Mouse (Mus musculus): ENCODE results near the gene Tbxas1. TPM values are rescaled to one million over a fixed set of nuclear protein-coding genes. Genes with fewer than 3 reads are reported as not detected.

The Tbxas1 gene
- total RNA-seq, 2 experiments from 2014 or later, result 1.0 to 1.4 TPM

DNA sequence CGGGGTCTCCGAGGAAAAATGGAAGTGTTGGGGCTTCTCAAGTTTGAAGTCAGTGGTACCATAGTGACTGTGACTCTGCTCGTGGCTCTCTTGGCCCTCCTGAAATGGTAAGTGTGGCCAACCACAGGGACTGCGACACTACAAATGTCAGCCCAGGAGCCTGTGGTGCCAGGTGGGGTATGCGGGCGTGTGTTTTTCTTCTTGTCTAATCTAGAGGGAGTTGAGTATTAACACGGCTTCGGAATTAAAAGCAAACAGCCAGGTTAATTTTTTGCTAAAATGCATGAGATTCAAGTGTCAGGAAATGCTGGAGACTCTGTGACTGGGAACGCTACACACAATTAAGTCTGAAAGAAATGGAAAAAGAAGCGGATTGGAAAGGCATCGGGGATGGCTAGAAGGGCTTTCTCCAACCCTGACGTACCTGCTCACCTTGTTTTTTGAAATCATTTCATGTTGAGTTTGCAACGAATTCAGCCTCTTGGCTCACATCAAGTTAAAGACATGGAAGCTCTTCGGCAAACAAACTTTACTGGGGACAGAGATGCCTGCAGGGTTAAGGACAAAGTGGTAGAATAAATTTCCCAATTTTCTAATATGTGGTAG, 44.0 kb downstream of the Tbxas1 start:
- DNase-seq, result no peak
- intact Hi-C loops (cut with DNase I), result no loop called here

DNA sequence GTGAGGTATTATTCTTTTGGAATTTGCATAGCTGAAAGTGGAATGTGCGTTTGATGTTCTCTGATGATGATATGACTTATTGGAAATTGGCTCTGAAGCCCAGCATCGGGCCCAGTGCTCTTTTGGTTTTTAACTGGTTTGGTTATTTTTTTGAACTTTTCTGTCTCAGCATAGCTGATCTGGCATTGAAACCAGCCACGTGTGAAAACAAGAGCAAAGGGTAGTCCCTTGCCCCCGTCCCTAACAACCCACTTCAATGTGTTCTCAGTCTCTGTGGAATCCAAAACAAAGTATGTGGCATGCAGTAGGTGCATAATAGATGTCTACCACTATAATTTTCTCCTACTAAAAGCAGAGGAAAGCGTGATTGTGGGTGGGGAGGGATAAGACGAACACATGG, 44.9 kb downstream of the Tbxas1 start:
- DNase-seq, result no peak
- intact Hi-C loops (cut with DNase I), result no loop called here

DNA sequence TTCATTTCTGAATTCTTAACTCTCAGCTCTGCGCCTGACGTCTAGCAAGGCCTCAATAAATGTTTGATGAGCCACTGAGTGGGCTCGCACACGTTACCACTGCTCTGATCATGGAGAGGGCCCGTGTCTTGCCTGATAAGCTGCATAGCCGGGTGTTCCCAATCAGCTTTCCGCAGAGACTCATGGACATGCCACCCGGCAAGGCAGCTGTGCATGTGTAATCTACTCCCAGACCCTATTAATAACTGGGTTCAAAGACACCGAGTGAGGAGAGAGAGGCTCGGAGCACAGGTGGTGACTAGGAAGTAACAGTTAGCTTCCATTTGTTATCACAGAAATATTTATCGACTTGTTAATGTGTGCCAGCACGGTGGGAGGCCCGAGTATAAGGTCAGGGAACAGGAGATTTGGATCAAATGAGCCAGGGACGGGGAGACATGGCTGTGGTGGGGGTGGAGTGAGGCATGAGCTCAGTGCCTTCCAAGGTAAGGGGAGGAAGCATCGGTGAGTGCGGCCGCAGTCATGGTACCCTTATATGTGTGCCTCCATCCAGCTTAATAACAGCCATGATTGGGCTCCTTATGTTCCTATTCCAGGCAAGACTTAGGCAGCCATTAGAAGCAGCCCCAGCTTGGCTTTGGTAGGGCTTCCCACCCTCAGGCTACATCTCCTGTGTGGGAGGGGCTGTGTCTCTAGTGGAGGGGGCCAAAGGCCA, 46.0 kb downstream of the Tbxas1 start:
- DNase-seq, result no peak
- intact Hi-C loops (cut with DNase I), result no loop called here

DNA sequence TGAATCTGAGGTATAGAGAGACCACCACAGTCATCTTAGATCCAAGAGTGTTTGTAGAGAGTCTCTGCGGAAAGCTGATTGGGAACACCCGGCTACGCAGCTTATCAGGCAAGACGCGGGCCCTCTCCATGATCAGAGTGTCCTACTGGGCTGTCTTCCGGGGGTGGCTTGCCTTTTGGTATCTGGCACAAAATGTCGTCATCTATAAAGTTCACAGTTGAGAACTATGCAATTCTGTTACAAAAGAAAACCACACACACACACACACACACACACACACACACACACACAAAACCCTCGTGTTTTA, 46.6 kb downstream of the Tbxas1 start:
- no peak for DNase-seq
- intact Hi-C loops (cut with DNase I), result no loop called here

DNA sequence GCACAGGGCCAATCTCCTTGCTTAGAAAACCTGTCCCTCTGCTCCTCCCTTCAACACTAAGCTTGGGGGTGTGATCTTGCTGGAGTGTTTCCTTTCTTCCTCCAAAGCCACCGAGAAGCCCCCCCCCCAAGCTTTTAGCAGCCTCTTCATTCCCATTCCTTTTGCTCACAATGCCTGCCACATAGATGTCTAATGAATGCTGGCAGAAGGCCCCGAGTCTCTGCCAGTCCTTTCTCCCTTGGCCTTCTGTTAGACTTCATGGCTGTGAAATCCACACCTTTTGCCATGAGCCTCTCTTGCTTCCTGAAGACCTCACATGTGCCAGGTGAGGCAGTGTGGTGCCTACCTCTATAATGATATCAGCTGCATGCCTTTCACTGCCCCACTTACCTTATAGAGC, 47.3 kb downstream of the Tbxas1 start:
- DNase-seq, result no peak
- intact Hi-C loops (cut with DNase I), result no loop called here

DNA sequence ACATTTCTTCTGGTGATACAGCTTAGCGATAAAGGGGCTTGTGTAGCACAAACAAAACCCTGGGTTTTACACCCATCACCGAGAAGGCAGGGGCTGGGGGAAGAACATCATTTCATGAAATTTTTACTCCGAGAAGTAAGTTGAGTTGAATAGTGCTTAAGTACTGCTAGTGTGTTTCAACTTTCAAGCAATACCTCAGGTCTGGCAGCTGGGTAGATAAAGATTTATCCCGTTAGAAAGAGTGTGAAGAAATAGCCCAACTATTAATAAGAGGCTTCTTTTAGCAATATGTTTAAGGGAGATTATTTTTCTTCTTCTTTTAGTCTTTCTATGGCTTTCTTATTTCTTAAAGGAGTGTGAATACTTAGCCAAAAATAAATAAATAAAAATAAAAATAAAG, 48.2 kb downstream of the Tbxas1 start:
- intact Hi-C loops (cut with DNase I), result no loop called here
- no peak for DNase-seq

DNA sequence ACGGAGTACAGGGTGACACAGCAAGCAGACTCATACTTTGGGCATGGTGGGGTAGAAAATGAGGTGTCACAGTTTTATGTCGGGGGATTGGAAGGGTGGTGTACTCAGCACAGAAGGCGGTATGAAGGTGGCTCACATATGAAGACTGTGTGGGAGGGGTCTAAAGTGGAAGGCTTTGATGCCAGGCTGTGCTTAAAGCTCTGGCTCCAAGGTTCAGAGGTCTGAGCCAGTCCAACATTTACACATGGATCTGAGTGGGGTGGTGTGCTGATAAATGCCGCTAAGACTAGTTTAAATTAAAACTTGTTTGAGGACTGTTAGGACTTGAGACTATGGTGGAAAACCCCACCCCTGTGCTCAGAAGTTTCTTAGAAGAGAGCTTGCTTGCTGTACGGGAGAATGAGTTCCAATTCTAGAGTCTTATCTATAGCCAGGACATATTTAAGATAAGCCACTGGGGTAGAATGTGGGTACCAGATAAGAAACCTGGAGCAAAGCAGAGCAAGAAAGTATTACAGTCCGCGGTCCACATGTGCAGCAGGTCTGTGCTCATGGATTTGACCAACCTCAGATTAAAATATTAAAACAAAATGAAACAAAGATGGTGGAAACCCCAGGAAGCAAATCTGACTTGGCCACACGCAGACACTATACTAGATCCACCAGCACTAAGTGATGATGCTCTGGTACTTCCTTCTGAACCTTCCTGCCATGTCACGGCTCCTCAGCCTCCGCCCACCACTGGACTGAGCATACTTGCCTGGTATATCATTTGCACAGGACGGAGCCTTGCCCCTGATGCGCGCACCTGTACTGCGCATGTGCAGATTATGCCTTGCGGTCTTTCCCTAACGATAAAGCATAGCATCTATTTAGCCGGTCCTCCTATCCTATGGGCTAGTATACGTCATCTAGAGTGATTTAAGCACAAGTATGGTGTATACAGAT, 48.9 kb downstream of the Tbxas1 start:
- no peak for DNase-seq
- intact Hi-C loops (cut with DNase I), result no loop called here

DNA sequence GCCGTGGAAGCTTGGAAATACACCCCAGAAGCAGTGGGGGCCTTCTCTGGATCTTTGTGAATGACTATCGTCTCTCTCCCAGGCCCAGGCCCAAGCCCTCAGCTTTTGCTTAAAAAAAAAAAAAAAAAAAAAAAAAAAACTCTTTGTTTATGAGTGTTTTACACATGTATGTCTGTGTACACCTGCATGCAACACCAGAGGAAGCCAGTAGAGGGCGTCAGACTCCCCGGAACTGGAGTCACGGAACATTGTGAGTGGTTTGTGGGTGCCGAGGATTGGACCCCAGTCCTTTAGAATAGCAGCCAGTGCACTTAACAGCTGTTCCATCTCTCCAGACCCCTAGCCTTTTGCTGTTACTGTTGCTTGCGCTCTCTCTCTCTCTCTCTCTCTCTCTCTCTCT, 50.5 kb downstream of the Tbxas1 start:
- intact Hi-C loops (cut with DNase I), result loop anchor here (5.0 kb wide), 1 partner anchor 142 kb away; no protein-coding TSS in a partner anchor
- DNase-seq, result no peak

DNA sequence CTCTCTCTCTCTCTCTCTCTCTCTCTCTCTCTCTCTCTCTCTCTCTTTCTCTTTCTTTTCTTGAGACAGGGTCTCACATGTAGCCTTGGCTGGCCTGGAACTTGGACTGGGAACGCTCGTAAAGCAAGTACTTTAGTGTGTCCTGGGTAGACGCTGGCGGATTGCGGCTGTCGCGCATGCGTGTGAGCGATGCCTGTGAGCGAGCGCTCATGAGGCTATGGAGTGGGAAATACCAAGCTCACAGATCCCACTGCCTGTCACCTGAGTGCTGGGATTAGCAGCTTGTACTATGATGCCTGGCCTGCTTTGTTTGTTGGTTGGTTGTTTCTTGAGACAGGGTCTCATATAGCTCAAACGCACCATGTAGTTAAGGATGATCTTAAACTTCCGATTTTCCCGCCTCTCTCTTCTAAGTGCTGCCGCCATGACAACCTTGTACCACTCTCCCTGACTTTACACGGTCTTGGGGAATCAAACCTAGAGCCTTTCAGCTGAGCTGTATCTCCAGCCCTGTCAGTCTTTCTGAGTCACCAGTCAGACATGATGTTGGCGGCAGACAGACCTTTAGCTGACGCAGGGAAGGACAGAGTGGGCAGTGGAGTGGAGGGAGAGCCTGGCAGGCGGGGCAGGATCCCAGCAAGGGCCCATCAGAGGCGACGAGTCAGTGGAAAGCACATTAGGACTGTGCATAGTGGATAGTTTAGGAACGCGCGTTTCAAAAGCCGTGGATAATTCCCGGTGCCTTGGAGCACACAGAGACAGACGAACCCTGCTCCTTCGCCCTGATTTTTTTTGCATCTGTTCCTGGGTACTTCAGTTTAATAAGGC, 51.1 kb downstream of the Tbxas1 start:
- intact Hi-C loops (cut with DNase I), result loop anchor here (5.0 kb wide), 1 partner anchor 141 kb away; no protein-coding TSS in a partner anchor
- DNase-seq, result no peak

DNA sequence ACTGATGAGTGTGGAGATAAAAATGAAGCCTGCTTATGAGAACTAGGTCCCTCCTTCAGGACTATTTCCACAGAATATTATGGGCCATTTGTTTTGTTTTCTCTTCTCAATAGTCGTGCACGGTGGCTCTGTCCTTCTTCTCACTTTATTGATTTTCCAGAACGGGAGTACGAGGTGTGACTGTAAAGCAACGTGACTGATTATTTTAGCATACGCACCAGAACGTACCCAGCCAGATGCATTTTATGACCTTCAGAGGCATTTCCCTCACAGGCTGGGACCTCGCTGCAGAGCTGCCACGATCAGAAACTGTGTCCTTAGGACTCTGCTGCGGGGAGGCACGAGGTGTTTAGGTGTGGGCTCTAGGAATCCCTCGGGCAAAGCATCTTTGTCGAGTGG, 51.8 kb downstream of the Tbxas1 start:
- DNase-seq, result no peak
- intact Hi-C loops (cut with DNase I), result loop anchor here (5.0 kb wide), 1 partner anchor 140 kb away; no protein-coding TSS in a partner anchor

DNA sequence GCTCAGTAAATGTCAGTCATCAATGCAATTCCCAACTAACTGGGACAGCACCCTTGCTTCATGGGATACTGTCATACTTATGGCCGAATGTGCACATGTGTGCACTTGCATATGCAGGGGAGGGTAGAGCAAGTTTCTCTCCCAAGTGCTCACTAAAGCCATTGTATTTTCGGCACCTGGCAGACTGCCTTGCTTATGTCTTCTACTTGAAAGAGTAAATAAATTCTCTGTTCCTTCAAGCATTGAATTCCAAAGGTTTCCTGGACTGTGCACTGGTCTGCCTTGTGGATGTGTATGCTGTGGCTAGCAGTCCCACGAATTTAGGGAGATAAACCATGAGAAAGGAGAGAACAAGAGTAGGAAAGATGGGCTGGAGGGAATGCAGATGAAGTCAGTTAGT, 53.3 kb downstream of the Tbxas1 start:
- DNase-seq, result no peak
- intact Hi-C loops (cut with DNase I), result loop anchor here (5.0 kb wide), 1 partner anchor 139 kb away; no protein-coding TSS in a partner anchor

DNA sequence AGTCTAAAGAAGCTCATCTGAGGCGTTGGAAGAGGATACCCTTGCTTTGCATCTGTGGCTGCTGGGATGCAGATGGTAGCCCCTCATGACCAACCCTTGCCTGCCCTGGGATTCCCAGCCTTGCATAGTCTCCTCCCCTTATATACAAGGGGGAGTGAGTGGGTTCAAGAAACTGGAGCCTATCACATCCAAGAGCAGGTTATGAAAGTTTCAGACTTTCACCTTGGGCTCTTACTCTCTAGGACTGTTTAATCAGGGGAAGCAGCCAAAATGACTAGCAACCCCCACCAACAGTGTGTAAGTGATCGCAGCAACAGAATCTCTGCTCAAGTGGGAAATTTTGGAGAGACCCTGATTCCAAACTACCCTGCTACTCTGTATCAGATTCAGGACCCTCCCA, 60.8 kb downstream of the Tbxas1 start:
- no peak for DNase-seq
- intact Hi-C loops (cut with DNase I), result no loop called here

DNA sequence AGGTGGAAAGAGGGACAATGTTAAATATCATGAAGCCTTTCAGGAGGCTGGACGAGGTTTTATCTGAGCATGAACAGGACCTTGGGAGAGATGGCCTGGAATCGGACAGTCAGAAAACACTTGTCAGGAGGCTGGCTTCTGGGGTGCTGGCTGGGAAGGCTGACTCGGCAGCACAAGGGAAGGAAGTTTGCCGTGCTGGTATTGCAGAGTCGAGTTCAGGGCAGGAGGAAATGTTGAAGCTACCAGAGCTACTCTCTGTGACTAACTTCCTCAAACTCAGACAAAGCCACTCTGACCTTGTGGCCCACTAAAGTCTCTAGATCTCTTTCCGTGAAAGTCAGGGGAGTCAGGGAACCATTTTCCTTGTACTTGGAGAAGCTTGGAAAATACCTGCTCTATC, 63.2 kb downstream of the Tbxas1 start:
- intact Hi-C loops (cut with DNase I), result no loop called here
- no peak for DNase-seq

DNA sequence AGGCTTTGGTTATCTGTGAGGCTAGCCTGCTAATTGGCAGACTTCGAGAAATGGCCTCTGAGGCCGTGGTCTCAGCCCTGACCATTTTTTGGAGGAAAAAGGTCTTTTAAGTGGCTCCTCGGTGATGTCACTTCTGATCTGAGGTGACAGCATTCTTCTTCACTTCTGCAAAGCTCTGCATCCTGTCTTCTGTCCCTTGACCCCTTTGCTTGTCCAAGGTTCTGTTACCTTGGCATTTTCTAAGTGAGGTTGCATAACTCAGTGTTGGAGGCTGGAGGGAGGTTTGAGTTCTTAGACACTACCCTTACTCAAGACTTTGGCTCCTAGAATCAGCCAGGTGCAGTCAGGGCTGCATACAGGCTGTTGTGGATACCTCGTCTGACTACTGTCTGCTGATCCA, 63.9 kb downstream of the Tbxas1 start:
- no peak for DNase-seq
- intact Hi-C loops (cut with DNase I), result no loop called here

DNA sequence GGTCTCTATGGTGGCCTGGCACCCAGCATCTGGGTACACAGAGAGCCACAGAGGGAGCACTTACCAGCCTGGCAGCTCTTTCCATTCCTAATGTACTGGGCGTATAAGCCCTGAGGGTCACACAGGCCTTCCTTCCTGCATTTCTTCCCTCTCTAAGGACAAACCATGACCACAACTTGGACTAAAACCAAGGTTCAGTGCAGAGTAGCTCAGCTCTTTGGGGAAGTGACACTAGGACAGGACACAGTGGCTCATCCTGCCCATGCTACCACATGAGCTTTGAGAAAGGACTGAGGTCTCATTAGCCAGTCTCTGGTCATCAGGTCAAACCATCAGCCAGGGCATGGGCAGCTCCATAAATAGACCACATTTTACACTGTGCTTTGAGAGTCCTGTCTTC, 65.8 kb downstream of the Tbxas1 start:
- DNase-seq, result no peak
- intact Hi-C loops (cut with DNase I), result no loop called here

DNA sequence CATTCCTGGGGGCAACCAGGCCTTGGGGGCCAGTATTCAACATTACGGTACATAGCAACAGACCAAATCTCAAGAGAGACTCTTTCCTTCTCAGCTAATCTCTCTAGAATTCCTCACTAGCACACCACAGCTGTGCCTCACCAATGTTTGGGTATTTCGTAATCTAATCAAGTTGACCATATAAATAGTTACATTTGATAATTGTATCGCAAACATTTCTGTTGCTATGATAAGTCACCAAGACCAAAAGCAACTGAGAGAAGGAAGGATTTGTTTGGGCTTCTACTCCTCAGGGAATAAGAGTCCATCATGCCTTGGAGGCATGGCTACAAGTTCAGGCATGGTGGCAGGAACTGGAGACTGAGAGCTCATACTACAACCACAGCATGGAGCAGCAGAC, 67.6 kb downstream of the Tbxas1 start:
- intact Hi-C loops (cut with DNase I), result no loop called here
- no peak for DNase-seq

DNA sequence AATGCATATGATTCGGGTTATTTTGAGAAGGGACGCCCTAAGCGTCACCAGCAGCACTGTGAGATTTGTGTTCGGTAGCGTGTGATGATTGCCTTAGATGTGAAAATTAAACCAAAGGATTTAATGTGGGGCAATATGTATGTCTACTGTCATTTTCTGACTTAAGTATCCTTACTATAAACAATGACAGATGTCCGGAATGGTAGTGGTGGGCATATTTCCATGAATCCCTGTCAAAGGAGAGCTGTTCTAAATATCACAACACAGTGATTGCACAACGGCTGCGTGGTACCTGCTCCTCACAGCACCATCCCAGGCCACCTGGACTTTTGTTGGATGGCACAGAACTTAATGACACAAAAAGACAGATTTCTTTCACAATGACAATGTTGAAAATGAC, 69.2 kb downstream of the Tbxas1 start:
- intact Hi-C loops (cut with DNase I), result no loop called here
- no peak for DNase-seq

DNA sequence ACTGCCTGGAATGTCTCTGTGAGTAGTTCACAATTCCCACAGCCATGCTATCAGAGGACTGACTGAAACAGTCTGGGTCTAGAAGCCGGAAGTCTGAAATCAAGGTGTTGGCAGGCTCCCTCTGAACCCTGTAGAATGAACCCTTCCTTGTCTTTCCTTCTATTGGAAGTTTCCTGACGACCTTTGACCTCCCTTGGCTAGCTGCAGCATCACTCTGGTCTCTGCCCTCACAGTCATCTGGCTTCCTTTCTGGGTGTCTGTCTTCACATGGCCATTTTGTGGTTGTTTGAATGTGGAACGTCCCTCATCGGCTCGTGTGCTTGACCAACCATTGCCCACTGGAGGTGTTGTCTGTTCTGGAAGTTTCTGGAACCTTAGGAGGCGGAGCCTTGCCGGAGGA, 69.6 kb downstream of the Tbxas1 start:
- intact Hi-C loops (cut with DNase I), result no loop called here

DNA sequence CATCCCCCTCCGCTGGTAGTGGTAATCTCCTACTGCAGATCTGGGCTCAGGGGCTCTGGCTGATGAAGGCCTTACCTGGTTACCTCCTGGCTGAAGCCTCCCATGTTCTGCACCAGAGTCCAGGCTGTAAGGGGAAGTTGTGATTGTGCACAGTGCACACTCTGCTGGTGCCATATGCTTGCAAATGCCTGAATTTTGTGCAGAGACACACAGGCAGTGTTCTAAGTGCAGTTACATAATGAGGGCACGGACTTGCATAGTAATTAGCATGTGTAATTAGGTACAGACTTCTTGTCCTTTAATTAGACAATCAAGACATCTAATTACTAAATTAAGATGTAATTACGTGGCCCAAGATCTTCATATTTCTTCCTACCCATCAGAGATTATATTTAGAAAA, 70.5 kb downstream of the Tbxas1 start:
- intact Hi-C loops (cut with DNase I), result no loop called here
- DNase-seq, result no peak

More for the DNA sequence above, 69.6 kb downstream of the Tbxas1 start:
- DNase-seq, result no peak

DNA sequence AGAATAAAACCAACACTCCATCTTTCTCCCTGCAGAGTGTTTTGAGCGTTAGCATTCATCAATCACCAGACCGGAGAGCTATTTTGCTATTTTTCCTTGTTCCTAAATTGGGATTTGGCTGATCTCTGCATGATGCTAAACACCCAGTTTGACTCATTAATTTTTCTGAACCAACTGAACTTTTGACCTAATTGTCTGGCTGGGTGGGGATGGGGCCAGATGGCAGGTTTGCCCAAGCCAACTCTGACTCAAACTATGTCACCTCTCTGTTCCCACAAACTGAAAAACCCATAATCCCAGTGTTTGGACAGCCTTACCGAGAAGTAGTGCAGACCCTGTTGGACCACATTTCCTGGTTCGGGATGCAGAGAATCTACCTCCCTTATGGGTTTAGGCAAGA, 72.1 kb downstream of the Tbxas1 start:
- no peak for DNase-seq

DNA sequence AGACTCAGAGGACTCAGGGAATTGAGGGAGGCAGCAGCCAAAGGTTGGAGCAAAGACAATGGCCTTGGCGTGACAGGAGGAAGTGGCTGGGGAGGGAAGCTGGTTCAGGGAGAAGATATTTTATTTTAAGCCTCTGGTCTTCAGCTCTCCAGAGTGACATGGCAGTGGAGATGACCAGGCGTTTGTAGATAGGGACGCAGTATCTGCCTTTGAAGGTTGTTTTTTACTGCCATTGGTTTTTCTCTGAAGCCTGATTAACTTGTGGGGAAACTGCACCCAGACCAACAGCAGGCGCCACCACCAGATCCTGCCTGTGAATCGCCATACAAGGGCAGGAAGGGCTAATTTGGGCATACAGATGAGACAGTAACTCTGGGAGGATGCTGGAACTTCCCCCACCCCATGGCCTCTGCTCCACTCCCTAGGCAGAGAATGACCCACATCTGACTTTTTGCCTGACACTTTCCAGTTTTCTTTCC, 74.5 kb downstream of the Tbxas1 start:
- intact Hi-C loops (cut with DNase I), result no loop called here
- DNase-seq, result peak; percentile 43 to 48

More for the DNA sequence above, 72.1 kb downstream of the Tbxas1 start:
- intact Hi-C loops (cut with DNase I), result no loop called here

Measured in heart, postnatal 10 days (tissue).